ENCODE assay signal across 18 mouse cellular contexts in genomic region chr5:99838236-99838775, GRCm38 (mm10).
"Had no signal": no experiment of that assay in that cellular context is flagged by ENCODE, and none has a peak within 500 bp of the region (broad histone marks: within the 10 kb centered on the region; RNA-seq: fewer than 3 reads in every experiment).

No protein-coding gene starts in this region.

- H3K9me3 ChIP-seq: midbrain, embryonic 12.5 days; neural tube, embryonic 13.5 days; neural tube, embryonic 15.5 days had no signal

- ATAC-seq: midbrain, embryonic 16.5 days had no signal

- H3K27me3 ChIP-seq: neural tube, embryonic 13.5 days; neural tube, embryonic 15.5 days had no signal

- H3K36me3 ChIP-seq: midbrain, embryonic 12.5 days; neural tube, embryonic 13.5 days; neural tube, embryonic 15.5 days had no signal

- H3K4me3 ChIP-seq: midbrain, embryonic 12.5 days; myocyte; neural tube, embryonic 13.5 days; neural tube, embryonic 15.5 days had no signal

- H3K4me2 ChIP-seq: lung, embryonic 14.5 days; midbrain, embryonic 12.5 days; neural tube, embryonic 13.5 days; neural tube, embryonic 15.5 days had no signal

- H3K27ac ChIP-seq: midbrain, embryonic 12.5 days; neural tube, embryonic 13.5 days; neural tube, embryonic 15.5 days had no signal

- H3K9ac ChIP-seq: lung, embryonic 14.5 days; midbrain, embryonic 12.5 days; neural tube, embryonic 13.5 days; neural tube, embryonic 15.5 days had no signal

- DNase-seq: lung, adult 18-20 months; lung, embryonic 14.5 days; lung, postnatal 10 days; lung, postnatal 4 days; midbrain, embryonic 14.5 days; retina, postnatal 1 day; right cerebral cortex, adult 18-20 months; right cerebral cortex, postnatal 25 days; right cerebral cortex, postnatal 4 days; spleen, adult 18-20 months; thymus, adult 18-20 months; thymus, postnatal 14 days; thymus, postnatal 36 days had no signal

- H3K4me1 ChIP-seq: midbrain, embryonic 12.5 days; neural tube, embryonic 15.5 days had no signal
